Mouse (Mus musculus): ENCODE data around the gene Kctd17. TPM values are rescaled to one million over a fixed set of nuclear protein-coding genes. Genes with fewer than 3 reads are reported as not detected.

Gene Kctd17
- polyA plus RNA-seq, 1 experiment, result 78.0 TPM

GRCm38 (mm10) chr15:78482518-78482917 lies 54.2 kb downstream of the Kctd17 start:
- 87% methylated on average over 3 of the region's 3 CpGs for WGBS
- TF ChIP-seq POLR2A (IDR thresholded peaks at IDR 0.05; ENCODE audit: control insufficient read depth, extremely low read depth, insufficient read depth, low read length, poor library complexity) (no peak), CTCF (IDR thresholded peaks at IDR 0.05; ENCODE audit: borderline replicate concordance, control insufficient read depth, extremely low read depth, insufficient read depth, low read length, poor library complexity) (no peak)
- DNase-seq, result no peak
- H3K27ac ChIP-seq (ENCODE audit: control insufficient read depth, insufficient read depth, low read length), result no peak overlapping the region
- no peaks in the 10 kb centered on the region for H3K36me3 ChIP-seq (ENCODE audit: control insufficient read depth, insufficient read depth, low read length)
- H3K4me1 ChIP-seq (replicated peaks; ENCODE audit: control insufficient read depth, insufficient read depth, low read length), result peaks cover 4% of the 10 kb centered on the region
- no peak overlapping the region for H3K4me3 ChIP-seq (ENCODE audit: control insufficient read depth, insufficient read depth, low read length)
- H3K27me3 ChIP-seq (ENCODE audit: control insufficient read depth, insufficient read depth, low read length), result no peaks in the 10 kb centered on the region

DNA sequence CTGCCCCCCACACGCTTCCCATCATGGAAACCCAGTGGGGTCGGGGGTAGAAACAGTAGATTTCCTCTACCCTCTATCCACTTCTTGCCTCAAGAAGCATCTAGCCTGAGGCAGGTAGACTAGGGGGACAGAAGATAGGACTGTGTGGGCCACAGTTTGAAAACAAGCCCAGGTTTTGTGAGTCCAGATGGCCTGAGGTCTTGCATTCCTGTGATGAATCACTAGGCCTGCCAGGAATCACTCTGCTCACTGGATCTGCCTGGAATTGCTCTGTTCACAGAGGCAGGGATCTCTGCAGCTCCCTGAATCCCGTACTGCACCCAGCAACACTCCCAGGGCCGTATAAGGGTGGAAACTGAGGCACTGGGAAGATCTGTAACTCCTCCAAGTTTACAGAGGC lies 54.9 kb downstream of the Kctd17 start:
- WGBS, result 90% methylated on average over 4 of the region's 4 CpGs
- H3K27me3 ChIP-seq (ENCODE audit: control insufficient read depth, insufficient read depth, low read length), result no peaks in the 10 kb centered on the region
- DNase-seq, result no peak
- peaks cover 4% of the 10 kb centered on the region for H3K4me1 ChIP-seq (replicated peaks; ENCODE audit: control insufficient read depth, insufficient read depth, low read length)
- TF ChIP-seq CTCF (IDR thresholded peaks at IDR 0.05; ENCODE audit: borderline replicate concordance, control insufficient read depth, extremely low read depth, insufficient read depth, low read length, poor library complexity) (no peak), POLR2A (IDR thresholded peaks at IDR 0.05; ENCODE audit: control insufficient read depth, extremely low read depth, insufficient read depth, low read length, poor library complexity) (no peak)
- H3K4me3 ChIP-seq (ENCODE audit: control insufficient read depth, insufficient read depth, low read length), result no peak overlapping the region
- H3K27ac ChIP-seq (ENCODE audit: control insufficient read depth, insufficient read depth, low read length), result no peak overlapping the region
- H3K36me3 ChIP-seq (ENCODE audit: control insufficient read depth, insufficient read depth, low read length), result no peaks in the 10 kb centered on the region

DNA sequence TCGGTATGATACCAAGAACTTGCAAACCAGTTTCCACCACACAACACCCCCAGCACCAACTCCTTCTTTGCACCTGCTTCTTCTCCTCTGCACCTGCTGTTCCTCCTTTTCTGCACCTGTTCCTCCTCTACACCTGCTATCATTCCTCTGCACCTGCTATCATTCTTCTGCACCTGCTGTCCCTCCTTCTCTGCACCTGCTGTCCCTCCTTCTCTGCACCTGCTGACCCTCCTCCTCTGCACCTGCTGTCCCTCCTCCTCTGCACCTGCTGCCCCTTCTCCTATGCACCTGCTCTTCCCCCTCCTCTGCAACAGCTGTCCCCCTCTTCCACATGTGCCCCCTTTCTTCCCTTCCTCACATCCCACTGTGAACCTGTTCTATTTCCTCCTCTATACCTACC lies 58.2 kb downstream of the Kctd17 start:
- 95% methylated on average over 1 of the region's 1 CpGs for WGBS
- no peaks in the 10 kb centered on the region for H3K4me1 ChIP-seq (replicated peaks; ENCODE audit: control insufficient read depth, insufficient read depth, low read length)
- TF ChIP-seq CTCF (IDR thresholded peaks at IDR 0.05; ENCODE audit: borderline replicate concordance, control insufficient read depth, extremely low read depth, insufficient read depth, low read length, poor library complexity), result no peak
- no peak for TF ChIP-seq POLR2A (IDR thresholded peaks at IDR 0.05; ENCODE audit: control insufficient read depth, extremely low read depth, insufficient read depth, low read length, poor library complexity)
- no peaks in the 10 kb centered on the region for H3K27me3 ChIP-seq (ENCODE audit: control insufficient read depth, insufficient read depth, low read length)
- DNase-seq, result no peak
- no peak overlapping the region for H3K27ac ChIP-seq (ENCODE audit: control insufficient read depth, insufficient read depth, low read length)
- no peak overlapping the region for H3K4me3 ChIP-seq (ENCODE audit: control insufficient read depth, insufficient read depth, low read length)
- no peaks in the 10 kb centered on the region for H3K36me3 ChIP-seq (ENCODE audit: control insufficient read depth, insufficient read depth, low read length)

GRCm38 (mm10) chr15:78487066-78487465 lies 58.7 kb downstream of the Kctd17 start:
- H3K27ac ChIP-seq (ENCODE audit: control insufficient read depth, insufficient read depth, low read length), result no peak overlapping the region
- no peak for TF ChIP-seq POLR2A (IDR thresholded peaks at IDR 0.05; ENCODE audit: control insufficient read depth, extremely low read depth, insufficient read depth, low read length, poor library complexity)
- no peak for TF ChIP-seq CTCF (IDR thresholded peaks at IDR 0.05; ENCODE audit: borderline replicate concordance, control insufficient read depth, extremely low read depth, insufficient read depth, low read length, poor library complexity)
- H3K36me3 ChIP-seq (ENCODE audit: control insufficient read depth, insufficient read depth, low read length), result no peaks in the 10 kb centered on the region
- DNase-seq, result no peak
- WGBS, result 71% methylated on average over 4 of the region's 4 CpGs
- H3K27me3 ChIP-seq (ENCODE audit: control insufficient read depth, insufficient read depth, low read length), result no peaks in the 10 kb centered on the region
- no peaks in the 10 kb centered on the region for H3K4me1 ChIP-seq (replicated peaks; ENCODE audit: control insufficient read depth, insufficient read depth, low read length)
- no peak overlapping the region for H3K4me3 ChIP-seq (ENCODE audit: control insufficient read depth, insufficient read depth, low read length)

Other genes starting within 250 kb of the Kctd17 start
- 0.37 and 0.71 TPM in 2 replicates for gene Pvalb, start 222.2 kb upstream of the Kctd17 start, polyA plus RNA-seq (2012; rRNA removed)
- 17.6 and 27.9 TPM in 2 replicates for gene Ncf4, start 183.8 kb upstream of the Kctd17 start, polyA plus RNA-seq (2012; rRNA removed)
- gene Csf2rb2, start 122.8 kb upstream of the Kctd17 start, polyA plus RNA-seq (2012; rRNA removed), result 17.2 and 19.9 TPM in 2 replicates
- gene Csf2rb, start 102.8 kb upstream of the Kctd17 start, polyA plus RNA-seq (2012; rRNA removed), result 35.0 and 38.3 TPM in 2 replicates
- 0.46 and 0.50 TPM in 2 replicates for gene Tex33, start 32.7 kb upstream of the Kctd17 start, polyA plus RNA-seq (2012; rRNA removed)
- gene Tst, start 22.7 kb upstream of the Kctd17 start, polyA plus RNA-seq (2012; rRNA removed), result 44.5 and 58.0 TPM in 2 replicates
- 188 and 195 TPM in 2 replicates for gene Mpst, start 22.1 kb upstream of the Kctd17 start, polyA plus RNA-seq (2012; rRNA removed)
- gene Tmprss6, start 40.1 kb downstream of the Kctd17 start, polyA plus RNA-seq (2012; rRNA removed), result 0.39 and 1.5 TPM in 2 replicates
- 49.7 and 53.7 TPM in 2 replicates for gene Il2rb, start 66.7 kb downstream of the Kctd17 start, polyA plus RNA-seq (2012; rRNA removed)
- 12.5 and 13.5 TPM in 2 replicates for gene C1qtnf6, start 102.9 kb downstream of the Kctd17 start, polyA plus RNA-seq (2012; rRNA removed)
- 1.6 and 2.2 TPM in 2 replicates for gene Sstr3, start 116.1 kb downstream of the Kctd17 start, polyA plus RNA-seq (2012; rRNA removed)
- gene Rac2, start 144.2 kb downstream of the Kctd17 start, polyA plus RNA-seq (2012; rRNA removed), result 1,833 and 1,914 TPM in 2 replicates
- gene Cyth4, start 168.5 kb downstream of the Kctd17 start, polyA plus RNA-seq (2012; rRNA removed), result 81.1 and 83.6 TPM in 2 replicates

Measured in thymus, adult 2 months (tissue).